Mouse (Mus musculus): ENCODE data around the gene Rgs8. TPM values are rescaled to one million over a fixed set of nuclear protein-coding genes. Genes with fewer than 3 reads are reported as not detected.

Rgs8 gene
- total and polyA plus RNA-seq, 2 experiments from 2014 or later: 31.1 to 40.7 TPM

- Histone ChIP-seq H3K27me3 (ENCODE audit: insufficient read depth, low read length) (no peaks in the 10 kb centered on the region), H3K36me3 (ENCODE audit: insufficient read depth, low read length) (peaks cover 2% of the 10 kb centered on the region; the same call in 1 of the 2 replicates), H3K4me3 (ENCODE audit: low read depth, low read length) (no peak overlapping the region), H3K4me1 (ENCODE audit: insufficient read depth, low read length) (no peaks in the 10 kb centered on the region), H3K4me2 (ENCODE audit: low read depth, low read length, poor library complexity, severe bottlenecking) (no peak overlapping the region), H3K9ac (replicated peaks; ENCODE audit: low read length, poor library complexity, severe bottlenecking) (no peak overlapping the region), H3K9me3 (ENCODE audit: low read length) (no peaks in the 10 kb centered on the region), H3K27ac (ENCODE audit: low read depth, low read length) (no peak overlapping the region)
- 79% methylated on average over 3 of the region's 3 CpGs for WGBS
- no peak for DNase-seq (ENCODE audit: low spot score)
- ATAC-seq (ENCODE audit: low FRiP score): no peak
- TF ChIP-seq CTCF (IDR thresholded peaks at IDR 0.05): no peak
Observed at GRCm38 (mm10) chr1:153685630-153686029, 32.8 kb downstream of the Rgs8 start.

- TF ChIP-seq CTCF (IDR thresholded peaks at IDR 0.05): no peak
- no peak overlapping the region for H3K9ac ChIP-seq (replicated peaks; ENCODE audit: low read length, poor library complexity, severe bottlenecking)
- H3K4me1 ChIP-seq (ENCODE audit: insufficient read depth, low read length): no peaks in the 10 kb centered on the region
- no peak overlapping the region for H3K4me3 ChIP-seq (ENCODE audit: low read depth, low read length)
- H3K4me2 ChIP-seq (ENCODE audit: low read depth, low read length, poor library complexity, severe bottlenecking): no peak overlapping the region
- peaks cover 8% of the 10 kb centered on the region for H3K36me3 ChIP-seq (ENCODE audit: insufficient read depth, low read length)
- H3K9me3 ChIP-seq (ENCODE audit: low read length): no peaks in the 10 kb centered on the region
- DNase-seq (ENCODE audit: low spot score): no peak
- no peak for ATAC-seq (ENCODE audit: low FRiP score)
- no peaks in the 10 kb centered on the region; the same call in 1 of the 2 replicates for H3K27me3 ChIP-seq (ENCODE audit: insufficient read depth, low read length)
- WGBS: 92% methylated on average over 6 of the region's 6 CpGs
- H3K27ac ChIP-seq (ENCODE audit: low read depth, low read length): no peak overlapping the region
Observed at GRCm38 (mm10) chr1:153692526-153692925, 39.7 kb downstream of the Rgs8 start.

GRCm38 (mm10) chr1:153694372-153695120, 41.7 kb downstream of the Rgs8 start:
- H3K27ac ChIP-seq (ENCODE audit: low read depth, low read length): no peak overlapping the region
- DNase-seq (ENCODE audit: low spot score) (no peak), ATAC-seq (ENCODE audit: low FRiP score) (no peak)
- no peak overlapping the region for H3K4me3 ChIP-seq (ENCODE audit: low read depth, low read length)
- no peak overlapping the region for H3K9ac ChIP-seq (replicated peaks; ENCODE audit: low read length, poor library complexity, severe bottlenecking)
- no peaks in the 10 kb centered on the region; the same call in 1 of the 2 replicates for H3K27me3 ChIP-seq (ENCODE audit: insufficient read depth, low read length)
- H3K4me1 ChIP-seq (ENCODE audit: insufficient read depth, low read length): no peaks in the 10 kb centered on the region
- no peak overlapping the region for H3K4me2 ChIP-seq (ENCODE audit: low read depth, low read length, poor library complexity, severe bottlenecking)
- H3K36me3 ChIP-seq (ENCODE audit: insufficient read depth, low read length): peaks cover 8% of the 10 kb centered on the region
- no peaks in the 10 kb centered on the region for H3K9me3 ChIP-seq (ENCODE audit: low read length)
- 93% methylated on average over 6 of the region's 6 CpGs for WGBS
- TF ChIP-seq CTCF (IDR thresholded peaks at IDR 0.05): no peak

GRCm38 (mm10) chr1:153695398-153695797, 42.6 kb downstream of the Rgs8 start:
- 87% methylated on average over 10 of the region's 10 CpGs for WGBS

GRCm38 (mm10) chr1:153696093-153696492, 43.3 kb downstream of the Rgs8 start:
- Histone ChIP-seq H3K4me2 (ENCODE audit: low read depth, low read length, poor library complexity, severe bottlenecking) (no peak overlapping the region), H3K36me3 (ENCODE audit: insufficient read depth, low read length) (peaks cover 8% of the 10 kb centered on the region)
- WGBS: 96% methylated on average over 11 of the region's 11 CpGs

More at GRCm38 (mm10) chr1:153695398-153695797, 42.6 kb downstream of the Rgs8 start:
- ATAC-seq (ENCODE audit: low FRiP score): no peak
- no peak for TF ChIP-seq CTCF (IDR thresholded peaks at IDR 0.05)
- Histone ChIP-seq H3K27ac (ENCODE audit: low read depth, low read length) (no peak overlapping the region), H3K4me3 (ENCODE audit: low read depth, low read length) (no peak overlapping the region), H3K9ac (replicated peaks; ENCODE audit: low read length, poor library complexity, severe bottlenecking) (no peak overlapping the region), H3K4me1 (ENCODE audit: insufficient read depth, low read length) (no peaks in the 10 kb centered on the region), H3K36me3 (ENCODE audit: insufficient read depth, low read length) (peaks cover 8% of the 10 kb centered on the region), H3K4me2 (ENCODE audit: low read depth, low read length, poor library complexity, severe bottlenecking) (no peak overlapping the region), H3K27me3 (ENCODE audit: insufficient read depth, low read length) (no peaks in the 10 kb centered on the region; the same call in 1 of the 2 replicates), H3K9me3 (ENCODE audit: low read length) (no peaks in the 10 kb centered on the region)
- peak; percentile 54 for DNase-seq (ENCODE audit: low spot score)

GRCm38 (mm10) chr1:153696541-153696940, 43.7 kb downstream of the Rgs8 start:
- Histone ChIP-seq H3K27me3 (ENCODE audit: insufficient read depth, low read length) (no peaks in the 10 kb centered on the region; the same call in 1 of the 2 replicates), H3K4me2 (ENCODE audit: low read depth, low read length, poor library complexity, severe bottlenecking) (no peak overlapping the region), H3K27ac (ENCODE audit: low read depth, low read length) (no peak overlapping the region), H3K4me3 (ENCODE audit: low read depth, low read length) (no peak overlapping the region), H3K4me1 (ENCODE audit: insufficient read depth, low read length) (no peaks in the 10 kb centered on the region), H3K9me3 (ENCODE audit: low read length) (no peaks in the 10 kb centered on the region), H3K36me3 (ENCODE audit: insufficient read depth, low read length) (peaks cover 8% of the 10 kb centered on the region), H3K9ac (replicated peaks; ENCODE audit: low read length, poor library complexity, severe bottlenecking) (no peak overlapping the region)
- no peak for TF ChIP-seq CTCF (IDR thresholded peaks at IDR 0.05)
- DNase-seq (ENCODE audit: low spot score) (no peak), ATAC-seq (ENCODE audit: low FRiP score) (no peak)
- WGBS: 94% methylated on average over 4 of the region's 4 CpGs

More at GRCm38 (mm10) chr1:153696093-153696492, 43.3 kb downstream of the Rgs8 start:
- ATAC-seq (ENCODE audit: low FRiP score) (no peak), DNase-seq (ENCODE audit: low spot score) (no peak)
- H3K9me3 ChIP-seq (ENCODE audit: low read length): no peaks in the 10 kb centered on the region
- no peaks in the 10 kb centered on the region; the same call in 1 of the 2 replicates for H3K27me3 ChIP-seq (ENCODE audit: insufficient read depth, low read length)
- H3K4me3 ChIP-seq (ENCODE audit: low read depth, low read length): no peak overlapping the region
- H3K9ac ChIP-seq (replicated peaks; ENCODE audit: low read length, poor library complexity, severe bottlenecking): no peak overlapping the region
- no peak overlapping the region for H3K27ac ChIP-seq (ENCODE audit: low read depth, low read length)
- no peaks in the 10 kb centered on the region for H3K4me1 ChIP-seq (ENCODE audit: insufficient read depth, low read length)
- no peak for TF ChIP-seq CTCF (IDR thresholded peaks at IDR 0.05)

Measured in midbrain, postnatal 0 days (tissue).